Mouse (Mus musculus): ENCODE measurements around the gene Dusp11.
"Not testable (repeated sequence)": the region's sequence is repeated elsewhere in the genome, so short reads cannot be mapped to it uniquely, and the experiment has no call there.

The Dusp11 gene

GRCm38 (mm10) chr6:85935646-85936045, 25.8 kb downstream of the Dusp11 start:
- DNase-seq (ENCODE audit: low spot score): peak; percentile 11

GRCm38 (mm10) chr6:85934047-85934446, 27.4 kb downstream of the Dusp11 start:
- DNase-seq (ENCODE audit: low spot score): no peak

GRCm38 (mm10) chr6:85929312-85929711, 32.2 kb downstream of the Dusp11 start:
- DNase-seq (ENCODE audit: low spot score): no peak

- DNase-seq (ENCODE audit: low spot score): no peak
Measured at GRCm38 (mm10) chr6:85927476-85928464, 33.7 kb downstream of the Dusp11 start.

GRCm38 (mm10) chr6:85926709-85927108, 34.8 kb downstream of the Dusp11 start:
- no peak for DNase-seq (ENCODE audit: low spot score)

GRCm38 (mm10) chr6:85923643-85924042, 37.8 kb downstream of the Dusp11 start:
- DNase-seq (ENCODE audit: low spot score): no peak

GRCm38 (mm10) chr6:85919401-85919800, 42.1 kb downstream of the Dusp11 start:
- DNase-seq (ENCODE audit: low spot score): no peak

GRCm38 (mm10) chr6:85918341-85918740, 43.1 kb downstream of the Dusp11 start:
- not testable (repeated sequence) for DNase-seq (ENCODE audit: low spot score)

GRCm38 (mm10) chr6:85916596-85916995, 44.9 kb downstream of the Dusp11 start:
- no peak for DNase-seq (ENCODE audit: low spot score)

GRCm38 (mm10) chr6:85915539-85916513, 45.6 kb downstream of the Dusp11 start, which contains the start of gene Nat8f1:
Gene Nat8f1, minus strand, starts transcription at chr6:85915687.
- DNase-seq (ENCODE audit: low spot score): peak; percentile 91

- no peak for DNase-seq (ENCODE audit: low spot score)
Measured at GRCm38 (mm10) chr6:85915141-85915538, 46.3 kb downstream of the Dusp11 start.

- no peak for DNase-seq (ENCODE audit: low spot score)
Measured at GRCm38 (mm10) chr6:85911587-85911986, 49.9 kb downstream of the Dusp11 start, which contains the start of gene Tprkb. Gene Tprkb, plus strand, starts transcription at chr6:85911865.

GRCm38 (mm10) chr6:85909704-85910103, 51.8 kb downstream of the Dusp11 start:
- DNase-seq (ENCODE audit: low spot score): no peak

GRCm38 (mm10) chr6:85908341-85908740, 53.1 kb downstream of the Dusp11 start:
- DNase-seq (ENCODE audit: low spot score): no peak

- not testable (repeated sequence) for DNase-seq (ENCODE audit: low spot score)
Measured at GRCm38 (mm10) chr6:85906911-85907351, 54.5 kb downstream of the Dusp11 start.

GRCm38 (mm10) chr6:85904642-85905061, 56.8 kb downstream of the Dusp11 start, which contains the start of gene Nat8f4:
Gene Nat8f4, minus strand, starts transcription at chr6:85904884.
- peak; percentile 70 for DNase-seq (ENCODE audit: low spot score)

GRCm38 (mm10) chr6:85902303-85902702, 59.2 kb downstream of the Dusp11 start:
- DNase-seq (ENCODE audit: low spot score): no peak

- not testable (repeated sequence) for DNase-seq (ENCODE audit: low spot score)
Measured at GRCm38 (mm10) chr6:85898596-85899475, 62.6 kb downstream of the Dusp11 start.

GRCm38 (mm10) chr6:85895061-85895648, 66.3 kb downstream of the Dusp11 start:
- peak; percentile 46 for DNase-seq (ENCODE audit: low spot score)

Measured in retina, embryonic 14.5 days (tissue).